Mouse (Mus musculus): ENCODE results near the gene Lemd2. TPM values are rescaled to one million over a fixed set of nuclear protein-coding genes. Genes with fewer than 3 reads are reported as not detected.

The Lemd2 gene
- total and polyA plus RNA-seq, 2 experiments from 2014 or later = 7.1 to 40.2 TPM

- Histone ChIP-seq H3K9ac (replicated peaks; ENCODE audit: low read depth, low read length) (no peak overlapping the region), H3K27me3 (ENCODE audit: control insufficient read depth, insufficient read depth, low read length) (no peaks in the 10 kb centered on the region), H3K27ac (ENCODE audit: low read depth) (peak overlapping the region; percentile 99), H3K36me3 (replicated peaks; ENCODE audit: control insufficient read depth, insufficient read depth, low read length) (no peaks in the 10 kb centered on the region), H3K4me3 (ENCODE audit: low read depth, low read length) (no peak overlapping the region), H3K9me3 (replicated peaks; ENCODE audit: control insufficient read depth, low read length) (no peaks in the 10 kb centered on the region), H3K4me2 (ENCODE audit: low read depth, low read length) (no peak overlapping the region), H3K4me1 (ENCODE audit: control insufficient read depth, insufficient read depth) (peaks cover 60% of the 10 kb centered on the region)
- 48% methylated on average over 14 of the region's 14 CpGs for WGBS
- DNase-seq (ENCODE audit: low spot score) (peak; percentile 77), ATAC-seq (ENCODE audit: insufficient read depth, low read depth) (peak; percentile 68)
- no peak for TF ChIP-seq CTCF (IDR thresholded peaks at IDR 0.05; ENCODE audit: low read depth)
Observed at GRCm38 (mm10) chr17:27154256-27154655, 50.0 kb downstream of the Lemd2 start.

- Histone ChIP-seq H3K4me3 (ENCODE audit: low read depth, low read length) (no peak overlapping the region), H3K27ac (ENCODE audit: low read depth) (peak overlapping the region; percentile 99), H3K36me3 (replicated peaks; ENCODE audit: control insufficient read depth, insufficient read depth, low read length) (no peaks in the 10 kb centered on the region), H3K4me2 (ENCODE audit: low read depth, low read length) (no peak overlapping the region), H3K4me1 (ENCODE audit: control insufficient read depth, insufficient read depth) (peaks cover 60% of the 10 kb centered on the region), H3K9ac (replicated peaks; ENCODE audit: low read depth, low read length) (no peak overlapping the region; the same call in 1 of the 2 replicates), H3K27me3 (ENCODE audit: control insufficient read depth, insufficient read depth, low read length) (no peaks in the 10 kb centered on the region), H3K9me3 (replicated peaks; ENCODE audit: control insufficient read depth, low read length) (no peaks in the 10 kb centered on the region)
- ATAC-seq (ENCODE audit: insufficient read depth, low read depth) (peak; percentile 68), DNase-seq (ENCODE audit: low spot score) (peak; percentile 65)
- no peak for TF ChIP-seq CTCF (IDR thresholded peaks at IDR 0.05; ENCODE audit: low read depth)
- 0 out of 2 replicates have a peak, but pooled peaks have one; percentile 32 for TF ChIP-seq EP300 (IDR thresholded peaks at IDR 0.05; ENCODE audit: low read depth)
- WGBS = 26% methylated on average over 9 of the region's 9 CpGs
Observed at GRCm38 (mm10) chr17:27153773-27154193, 50.5 kb downstream of the Lemd2 start.

DNA sequence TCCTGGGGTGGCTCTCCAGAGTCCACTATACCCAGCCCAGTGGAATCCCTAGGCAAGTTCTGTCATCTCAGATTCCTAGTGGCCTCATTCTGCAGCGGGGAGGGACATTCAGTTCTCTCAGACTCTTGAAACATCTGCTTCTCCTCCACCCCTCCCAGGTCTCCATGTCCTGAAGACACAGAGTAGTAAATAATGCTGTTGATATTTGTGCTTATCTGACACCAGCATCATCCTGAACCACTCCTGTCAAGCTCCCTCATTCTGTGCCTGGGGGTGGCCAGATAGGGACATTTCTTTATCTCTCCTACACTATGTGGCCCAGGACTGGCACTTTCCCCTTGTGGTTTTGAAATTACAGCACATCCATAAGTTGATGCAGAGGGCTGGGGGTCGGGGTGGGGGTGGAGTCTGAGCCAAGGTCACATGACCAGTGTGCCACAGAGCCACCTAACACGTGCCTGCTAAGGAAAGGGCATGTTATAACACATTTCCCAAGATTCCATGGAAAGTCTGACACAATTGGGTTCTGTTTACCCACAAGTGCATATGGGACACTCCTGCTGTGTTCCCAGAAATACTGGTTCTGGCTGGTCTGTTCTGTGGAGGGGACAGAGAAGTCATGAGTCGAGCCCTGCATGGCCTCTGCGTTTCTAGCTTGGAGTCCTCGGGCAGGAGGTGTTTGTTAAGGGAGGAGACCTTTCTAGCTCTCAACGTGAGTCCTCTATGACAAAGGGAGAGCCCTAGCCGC is 51.1 kb downstream of the Lemd2 start:
- H3K4me2 ChIP-seq (ENCODE audit: low read depth, low read length) = no peak overlapping the region
- TF ChIP-seq EP300 (IDR thresholded peaks at IDR 0.05; ENCODE audit: low read depth) (no peak), CTCF (IDR thresholded peaks at IDR 0.05; ENCODE audit: low read depth) (no peak)
- 50% methylated on average over 8 of the region's 8 CpGs for WGBS
- DNase-seq (ENCODE audit: low spot score) (no peak), ATAC-seq (ENCODE audit: insufficient read depth, low read depth) (peak; percentile 1; the same call in 1 of the 2 replicates)
- H3K4me3 ChIP-seq (ENCODE audit: low read depth, low read length) = no peak overlapping the region
- no peaks in the 10 kb centered on the region for H3K9me3 ChIP-seq (replicated peaks; ENCODE audit: control insufficient read depth, low read length)
- no peaks in the 10 kb centered on the region for H3K27me3 ChIP-seq (ENCODE audit: control insufficient read depth, insufficient read depth, low read length)
- H3K36me3 ChIP-seq (replicated peaks; ENCODE audit: control insufficient read depth, insufficient read depth, low read length) = no peaks in the 10 kb centered on the region
- H3K4me1 ChIP-seq (ENCODE audit: control insufficient read depth, insufficient read depth) = peaks cover 58% of the 10 kb centered on the region
- no peak overlapping the region; the same call in 1 of the 2 replicates for H3K9ac ChIP-seq (replicated peaks; ENCODE audit: low read depth, low read length)
- peak overlapping the region; percentile 99 for H3K27ac ChIP-seq (ENCODE audit: low read depth)

- DNase-seq (ENCODE audit: low spot score) = no peak
- Histone ChIP-seq H3K9ac (replicated peaks; ENCODE audit: low read depth, low read length) (no peak overlapping the region), H3K36me3 (replicated peaks; ENCODE audit: control insufficient read depth, insufficient read depth, low read length) (no peaks in the 10 kb centered on the region), H3K9me3 (replicated peaks; ENCODE audit: control insufficient read depth, low read length) (no peaks in the 10 kb centered on the region), H3K4me1 (ENCODE audit: control insufficient read depth, insufficient read depth) (peaks cover 41% of the 10 kb centered on the region), H3K27me3 (ENCODE audit: control insufficient read depth, insufficient read depth, low read length) (peaks cover 4% of the 10 kb centered on the region; the same call in 1 of the 2 replicates), H3K4me3 (ENCODE audit: low read depth, low read length) (no peak overlapping the region), H3K27ac (ENCODE audit: low read depth) (no peak overlapping the region), H3K4me2 (ENCODE audit: low read depth, low read length) (no peak overlapping the region)
- TF ChIP-seq EP300 (IDR thresholded peaks at IDR 0.05; ENCODE audit: low read depth) (no peak), CTCF (IDR thresholded peaks at IDR 0.05; ENCODE audit: low read depth) (peak; percentile 43)
- ATAC-seq (ENCODE audit: insufficient read depth, low read depth) = no peak
- 70% methylated on average over 8 of the region's 8 CpGs for WGBS
Observed at GRCm38 (mm10) chr17:27151411-27151810, 52.9 kb downstream of the Lemd2 start.

GRCm38 (mm10) chr17:27150871-27151270 is 53.4 kb downstream of the Lemd2 start:
- no peak overlapping the region for H3K9ac ChIP-seq (replicated peaks; ENCODE audit: low read depth, low read length)
- DNase-seq (ENCODE audit: low spot score) (no peak), ATAC-seq (ENCODE audit: insufficient read depth, low read depth) (no peak)
- 22% methylated on average over 7 of the region's 7 CpGs for WGBS
- peaks cover 4% of the 10 kb centered on the region; the same call in 1 of the 2 replicates for H3K27me3 ChIP-seq (ENCODE audit: control insufficient read depth, insufficient read depth, low read length)
- H3K4me2 ChIP-seq (ENCODE audit: low read depth, low read length) = no peak overlapping the region
- H3K4me3 ChIP-seq (ENCODE audit: low read depth, low read length) = no peak overlapping the region
- no peaks in the 10 kb centered on the region for H3K9me3 ChIP-seq (replicated peaks; ENCODE audit: control insufficient read depth, low read length)
- TF ChIP-seq CTCF (IDR thresholded peaks at IDR 0.05; ENCODE audit: low read depth) = no peak
- TF ChIP-seq EP300 (IDR thresholded peaks at IDR 0.05; ENCODE audit: low read depth) = no peak
- no peak overlapping the region for H3K27ac ChIP-seq (ENCODE audit: low read depth)
- peaks cover 36% of the 10 kb centered on the region for H3K4me1 ChIP-seq (ENCODE audit: control insufficient read depth, insufficient read depth)
- H3K36me3 ChIP-seq (replicated peaks; ENCODE audit: control insufficient read depth, insufficient read depth, low read length) = no peaks in the 10 kb centered on the region
